Mouse (Mus musculus) hindbrain, embryonic 16.5 days (tissue): ENCODE data around the gene Sipa1l3. TPM values are rescaled to one million over a fixed set of nuclear protein-coding genes. Genes with fewer than 3 reads are reported as not detected.
A peak's percentile ranks its signal among the peaks of the same experiment; 100 is the strongest.

Source experiments
- ATAC-seq: fragments of 200-750 bp; cut with Nextera tagmentation; 2 replicates; pipeline ENCODE4 v1.8.0; 2017; ENCODE audit warnings: moderate TSS enrichment, moderate library complexity
- H3K27ac ChIP-seq: fragments of 300-500 bp; sonication (generic); 2 replicates; pipeline ENCODE4 v1.5.1; 2014; ENCODE audit warnings: low read depth, mild to moderate bottlenecking, control low read depth, low read length, moderate library complexity
- H3K27me3 ChIP-seq: fragments of 300-500 bp; sonication (generic); replicated peaks from 2 replicates; pipeline ENCODE4 v1.6.1; 2014; ENCODE audit warnings: low read length; ENCODE audit not compliant: control insufficient read depth, insufficient read depth
- H3K36me3 ChIP-seq: fragments of 300-500 bp; sonication (generic); 2 replicates; pipeline ENCODE4 v1.6.1; 2014; ENCODE audit warnings: mild to moderate bottlenecking, low read length, moderate library complexity, mixed read lengths; ENCODE audit not compliant: control insufficient read depth, insufficient read depth
- H3K4me1 ChIP-seq: fragments of 300-500 bp; sonication (generic); 2 replicates; pipeline ENCODE4 v1.6.1; 2014; ENCODE audit warnings: low read depth, low read length; ENCODE audit not compliant: control insufficient read depth, insufficient read depth
- H3K4me2 ChIP-seq: fragments of 300-500 bp; sonication (generic); 2 replicates; pipeline ENCODE4 v1.6.1; 2014; ENCODE audit warnings: mild to moderate bottlenecking, low read length, control low read depth, moderate library complexity
- H3K4me3 ChIP-seq: fragments of 300-500 bp; sonication (generic); 2 replicates; pipeline ENCODE4 v1.5.1; 2014; ENCODE audit warnings: mild to moderate bottlenecking, low read length, control low read depth, moderate library complexity
- H3K9ac ChIP-seq: fragments of 300-500 bp; sonication (generic); 2 replicates; pipeline ENCODE4 v1.6.1; 2014; ENCODE audit warnings: low read depth, mild to moderate bottlenecking, control low read depth, low read length, moderate library complexity
- H3K9me3 ChIP-seq: fragments of 300-500 bp; sonication (generic); 2 replicates; pipeline ENCODE4 v1.6.1; 2014; ENCODE audit warnings: mild to moderate bottlenecking, low read length, moderate library complexity; ENCODE audit not compliant: control insufficient read depth
- WGBS: fragments of 180-500 bp; shearing (Covaris S2); extraction: QIAGEN DNeasy Blood & Tissue Kit; methylation state at CpG from one replicate; pipeline ENCODE4 v1.1.7; 2014; 5-methylcytosine and 5-hydroxymethylcytosine counted together
- polyA plus RNA-seq: library from polyadenylated mRNA; unstranded; fragments of >200 nt; fragmentation: Nextera tagmentation; extraction: Ambion mirVana; gene quantifications from 2 replicates; pipeline ENCODE4 v1.2.1, GENCODE M21; 2015

Gene Sipa1l3
- polyA plus RNA-seq, 1 experiment from 2014 or later = 23.1 TPM

GRCm38 (mm10) chr7:29475005-29475404 lies 43.4 kb downstream of the Sipa1l3 start:
- 89% methylated on average over 7 of the region's 7 CpGs for WGBS
- no peak overlapping the region for H3K4me3 ChIP-seq
- no peak overlapping the region for H3K27ac ChIP-seq
- H3K36me3 ChIP-seq = no peaks in the 10 kb centered on the region
- H3K9ac ChIP-seq = no peak overlapping the region
- H3K9me3 ChIP-seq = no peaks in the 10 kb centered on the region
- ATAC-seq = no peak
- no peak overlapping the region for H3K4me2 ChIP-seq
- peaks cover 15% of the 10 kb centered on the region for H3K4me1 ChIP-seq
- no peaks in the 10 kb centered on the region for H3K27me3 ChIP-seq

- WGBS = 54% methylated on average over 7 of the region's 7 CpGs
- Histone ChIP-seq H3K4me1 (peaks cover 22% of the 10 kb centered on the region), H3K4me3 (no peak overlapping the region), H3K4me2 (no peak overlapping the region), H3K36me3 (no peaks in the 10 kb centered on the region), H3K9me3 (no peaks in the 10 kb centered on the region), H3K9ac (no peak overlapping the region), H3K27ac (peak overlapping the region; percentile 30; the same call in 1 of the 2 replicates), H3K27me3 (no peaks in the 10 kb centered on the region)
- ATAC-seq = no peak
Observed at GRCm38 (mm10) chr7:29471309-29471708, 47.1 kb downstream of the Sipa1l3 start.

- peak; percentile 57 for ATAC-seq
- Histone ChIP-seq H3K4me2 (no peak overlapping the region), H3K27ac (peak overlapping the region; percentile 26), H3K9ac (no peak overlapping the region), H3K4me3 (no peak overlapping the region), H3K36me3 (no peaks in the 10 kb centered on the region), H3K9me3 (no peaks in the 10 kb centered on the region), H3K4me1 (peaks cover 29% of the 10 kb centered on the region), H3K27me3 (no peaks in the 10 kb centered on the region)
- WGBS = 55% methylated on average over 7 of the region's 7 CpGs
Observed at GRCm38 (mm10) chr7:29469602-29470344, 48.7 kb downstream of the Sipa1l3 start.

DNA sequence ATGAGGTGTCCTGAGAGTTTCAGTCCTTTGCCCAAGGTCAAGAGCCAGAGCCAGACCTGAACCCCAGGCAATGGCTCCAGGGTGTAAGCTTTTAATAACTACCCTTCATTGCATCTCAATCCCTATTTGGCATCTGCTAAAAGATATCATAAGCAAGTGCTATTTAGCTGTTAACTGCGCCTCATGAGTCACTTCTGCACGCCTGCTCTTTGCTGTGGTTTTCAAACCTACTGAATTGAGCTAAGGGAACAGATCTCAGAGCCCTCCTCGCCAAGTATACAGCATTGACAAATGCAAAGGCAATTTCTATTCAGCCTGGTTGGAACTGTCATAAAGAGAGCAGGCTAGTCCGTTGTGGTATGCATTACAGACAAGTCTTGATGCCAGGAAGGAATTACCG lies 49.8 kb downstream of the Sipa1l3 start:
- Histone ChIP-seq H3K36me3 (no peaks in the 10 kb centered on the region), H3K27ac (no peak overlapping the region), H3K9me3 (no peaks in the 10 kb centered on the region), H3K9ac (no peak overlapping the region), H3K4me1 (peaks cover 29% of the 10 kb centered on the region), H3K4me3 (no peak overlapping the region), H3K27me3 (no peaks in the 10 kb centered on the region), H3K4me2 (no peak overlapping the region)
- ATAC-seq = no peak
- WGBS = 84% methylated on average over 5 of the region's 5 CpGs

DNA sequence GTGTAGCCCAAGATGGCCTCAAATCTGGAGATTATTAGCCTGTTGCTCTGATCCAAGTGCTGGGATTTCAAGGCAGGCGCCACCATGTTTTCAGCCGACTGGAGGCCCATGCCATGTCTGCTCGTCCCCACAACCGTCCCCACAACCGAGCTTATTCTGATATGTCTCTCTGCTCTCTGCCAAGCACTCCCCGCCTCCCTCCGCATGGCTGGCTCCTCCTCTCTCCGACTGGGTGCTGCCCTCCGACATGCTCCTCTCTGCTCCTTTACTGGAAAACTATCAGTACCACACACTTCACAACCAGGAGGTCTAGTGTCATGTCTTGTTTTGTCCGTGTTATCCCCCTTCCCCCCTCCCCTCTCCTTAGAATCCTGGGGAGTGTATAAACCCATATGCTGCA lies 51.9 kb downstream of the Sipa1l3 start:
- Histone ChIP-seq H3K9ac (no peak overlapping the region), H3K4me1 (peaks cover 26% of the 10 kb centered on the region), H3K4me2 (no peak overlapping the region), H3K4me3 (no peak overlapping the region), H3K9me3 (no peaks in the 10 kb centered on the region), H3K36me3 (no peaks in the 10 kb centered on the region), H3K27me3 (no peaks in the 10 kb centered on the region), H3K27ac (no peak overlapping the region; the same call in 1 of the 2 replicates)
- no peak for ATAC-seq
- WGBS = 64% methylated on average over 10 of the region's 10 CpGs

GRCm38 (mm10) chr7:29465736-29466135 lies 52.7 kb downstream of the Sipa1l3 start:
- H3K9ac ChIP-seq = no peak overlapping the region
- peak overlapping the region; percentile 59; the same call in 1 of the 2 replicates for H3K27ac ChIP-seq
- H3K9me3 ChIP-seq = no peaks in the 10 kb centered on the region
- no peak overlapping the region for H3K4me2 ChIP-seq
- peak; percentile 34; the same call in 1 of the 2 replicates for ATAC-seq
- H3K36me3 ChIP-seq = no peaks in the 10 kb centered on the region
- H3K27me3 ChIP-seq = no peaks in the 10 kb centered on the region
- H3K4me1 ChIP-seq = peaks cover 20% of the 10 kb centered on the region
- H3K4me3 ChIP-seq = no peak overlapping the region
- WGBS = 65% methylated on average over 4 of the region's 4 CpGs

DNA sequence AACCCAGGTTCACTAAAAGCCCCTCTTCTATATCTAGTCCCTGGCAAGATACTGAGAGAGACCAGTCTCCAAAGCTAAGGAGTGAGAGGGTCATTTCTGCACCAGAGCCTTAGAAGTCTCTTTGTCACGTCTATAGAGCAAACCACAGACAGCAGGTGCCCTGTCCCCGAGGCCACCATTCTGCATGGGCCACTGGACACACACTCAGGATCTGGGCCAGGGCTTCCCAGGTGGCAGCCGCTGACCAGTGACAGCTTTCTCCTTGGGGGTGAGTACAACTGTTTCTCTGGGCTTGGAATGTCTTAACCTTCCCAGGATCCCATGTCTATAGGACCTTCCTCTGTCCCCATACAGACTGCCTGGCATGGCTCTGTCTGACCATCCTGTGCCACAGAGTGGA lies 55.6 kb downstream of the Sipa1l3 start:
- WGBS = 79% methylated on average over 3 of the region's 3 CpGs
- H3K9me3 ChIP-seq = no peaks in the 10 kb centered on the region
- H3K9ac ChIP-seq = no peak overlapping the region
- H3K27me3 ChIP-seq = no peaks in the 10 kb centered on the region
- ATAC-seq = no peak
- H3K4me1 ChIP-seq = peaks cover 10% of the 10 kb centered on the region
- no peak overlapping the region for H3K4me3 ChIP-seq
- H3K27ac ChIP-seq = no peak overlapping the region
- no peaks in the 10 kb centered on the region for H3K36me3 ChIP-seq
- H3K4me2 ChIP-seq = no peak overlapping the region

DNA sequence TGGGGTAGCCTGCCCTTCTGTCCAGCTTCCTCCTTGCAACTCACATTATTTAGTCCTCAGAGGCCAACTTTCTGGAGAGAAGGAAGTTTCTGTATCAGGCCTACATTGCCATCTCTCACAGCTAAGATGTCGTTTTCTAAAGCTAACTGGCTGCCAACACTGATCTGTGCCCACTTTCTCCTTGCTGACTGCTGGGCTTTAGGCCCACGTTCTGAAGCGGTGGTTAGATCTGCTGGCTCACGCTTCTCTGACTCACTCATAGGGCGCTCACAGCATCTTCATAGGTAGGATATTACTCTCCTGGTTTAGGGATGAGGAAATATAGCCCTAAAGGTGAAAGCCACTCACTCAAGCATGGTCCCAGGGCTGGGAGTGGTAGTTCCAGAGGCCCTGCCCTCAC lies 56.3 kb downstream of the Sipa1l3 start:
- Histone ChIP-seq H3K4me1 (peaks cover 10% of the 10 kb centered on the region), H3K4me3 (no peak overlapping the region), H3K9me3 (no peaks in the 10 kb centered on the region), H3K36me3 (no peaks in the 10 kb centered on the region), H3K27me3 (no peaks in the 10 kb centered on the region), H3K9ac (no peak overlapping the region), H3K27ac (peak overlapping the region; percentile 12; the same call in 1 of the 2 replicates), H3K4me2 (no peak overlapping the region)
- 77% methylated on average over 5 of the region's 5 CpGs for WGBS
- no peak for ATAC-seq

DNA sequence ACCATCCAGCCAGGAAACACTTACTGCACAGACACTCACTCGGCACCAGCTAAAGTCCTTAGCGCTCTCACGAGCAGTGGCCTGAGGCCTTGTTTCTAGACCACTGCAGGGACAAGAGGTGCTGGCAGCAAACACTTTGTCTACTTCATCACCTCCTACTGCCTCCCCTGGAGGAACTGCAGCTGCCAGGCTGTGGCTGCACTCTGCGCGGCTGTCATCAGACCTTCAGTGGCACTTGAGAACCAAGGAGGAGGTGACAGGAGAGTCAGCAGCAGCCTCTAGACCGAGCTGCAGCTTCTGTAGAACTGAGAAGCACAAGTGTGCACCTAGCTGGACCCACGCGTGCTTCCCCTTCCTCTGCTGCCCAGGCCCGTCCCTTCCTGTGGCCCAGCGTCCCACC lies 56.9 kb downstream of the Sipa1l3 start:
- Histone ChIP-seq H3K9me3 (no peaks in the 10 kb centered on the region), H3K4me2 (no peak overlapping the region), H3K4me1 (peaks cover 10% of the 10 kb centered on the region), H3K9ac (no peak overlapping the region), H3K36me3 (no peaks in the 10 kb centered on the region), H3K27ac (no peak overlapping the region), H3K4me3 (no peak overlapping the region), H3K27me3 (no peaks in the 10 kb centered on the region)
- ATAC-seq = no peak
- 80% methylated on average over 10 of the region's 10 CpGs for WGBS
